Mouse (Mus musculus): ENCODE measurements around the gene Tef.

Gene Tef

GRCm38 (mm10) chr15:81802001-81802890 is at the start of gene Tef:
Gene Tef (plus strand): TSS chr15:81802421.
- DNase-seq, result peak; percentile 100

DNA sequence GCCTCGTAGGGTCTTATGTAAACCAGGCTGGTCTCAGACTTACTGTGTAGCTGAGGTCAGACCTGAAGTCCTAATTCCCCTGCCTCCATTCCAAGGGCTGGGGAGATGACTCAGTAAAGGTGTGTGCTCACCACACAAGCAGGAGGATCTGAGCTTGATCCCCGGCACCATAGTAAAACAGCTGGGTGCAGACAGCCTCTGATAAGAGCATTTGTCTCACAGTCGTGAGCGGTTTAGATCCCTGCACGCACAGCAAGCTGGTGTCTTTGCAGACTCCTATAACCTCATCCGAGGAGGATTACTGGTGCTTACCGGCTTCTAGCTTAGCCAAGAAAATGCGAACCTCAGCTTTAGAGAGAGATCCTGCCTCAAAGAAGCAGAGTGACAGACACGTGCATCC is 48.6 kb upstream of the Tef start:
- no peak for DNase-seq

DNA sequence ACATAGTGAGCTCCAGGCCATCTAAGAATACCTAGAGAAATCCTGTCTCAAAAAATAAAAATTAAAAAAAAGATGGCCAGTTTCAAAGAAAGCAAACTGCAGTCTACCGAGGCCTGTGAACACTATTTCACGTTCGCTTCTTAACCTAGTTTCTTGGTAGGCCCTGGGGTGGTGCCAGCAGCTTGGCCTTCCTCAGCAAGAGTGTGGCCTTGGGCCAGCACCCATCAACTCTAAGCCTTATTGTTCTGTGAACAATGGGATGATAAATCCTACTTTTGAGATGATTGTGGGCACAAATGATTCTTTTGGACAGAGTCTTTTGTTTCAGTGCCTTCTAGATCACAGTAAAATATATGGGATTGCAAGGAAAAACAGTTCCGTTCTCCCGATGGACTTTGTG is 43.5 kb upstream of the Tef start:
- peak; percentile 63 for DNase-seq

DNA sequence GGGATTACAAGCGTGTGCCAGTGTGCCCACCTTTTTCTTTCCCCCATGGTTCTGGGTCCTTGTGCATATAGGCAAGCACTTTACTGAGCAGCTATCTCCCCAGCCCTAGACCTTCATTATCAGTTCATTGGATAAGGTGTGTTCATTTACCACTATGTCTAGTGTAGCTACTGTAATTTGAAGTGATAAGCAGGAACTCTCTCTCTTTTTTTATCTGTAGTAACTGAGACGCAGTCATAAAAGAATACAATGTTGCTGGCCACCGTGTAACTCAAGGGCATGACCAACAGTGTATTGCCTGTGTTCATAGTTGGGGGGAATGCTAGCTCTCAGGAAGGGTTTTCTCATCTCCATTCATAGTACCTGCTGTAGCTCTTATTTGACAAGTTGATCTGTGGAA is 42.7 kb upstream of the Tef start:
- no peak for DNase-seq

DNA sequence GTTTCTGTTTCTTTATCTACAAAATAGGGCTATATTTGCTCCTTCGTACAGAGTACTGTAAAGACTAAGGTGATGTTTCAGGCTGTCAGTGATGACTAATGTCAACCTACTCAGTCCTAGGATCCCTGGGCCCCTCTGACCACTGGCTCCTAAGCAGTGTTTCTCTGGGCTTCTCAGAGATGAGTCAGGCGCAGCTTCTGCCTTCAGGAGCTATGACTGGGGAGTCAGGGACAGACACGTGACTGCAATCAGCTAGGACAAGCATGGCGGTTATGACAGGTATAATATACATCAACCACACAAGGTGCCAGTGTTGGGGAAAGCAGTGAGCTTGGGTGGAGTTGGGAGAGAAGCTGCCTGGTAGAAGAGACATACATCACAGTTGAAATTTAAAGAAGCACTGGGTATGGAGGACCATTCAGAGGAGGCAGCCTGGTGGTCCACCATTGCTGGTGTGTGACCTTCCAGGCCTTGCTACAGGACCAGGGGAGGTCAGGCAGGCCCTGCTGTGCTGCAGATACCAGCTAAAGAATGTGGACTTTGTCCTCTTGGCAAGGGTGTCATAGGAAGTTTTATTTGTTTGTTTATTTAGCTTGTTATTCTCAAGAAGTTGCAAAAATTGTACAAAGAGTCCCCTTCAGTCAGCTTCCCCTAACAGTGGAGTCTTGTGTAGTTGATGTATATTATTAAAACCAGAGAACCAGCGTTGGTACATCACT is 41.7 kb upstream of the Tef start:
- no peak for DNase-seq

DNA sequence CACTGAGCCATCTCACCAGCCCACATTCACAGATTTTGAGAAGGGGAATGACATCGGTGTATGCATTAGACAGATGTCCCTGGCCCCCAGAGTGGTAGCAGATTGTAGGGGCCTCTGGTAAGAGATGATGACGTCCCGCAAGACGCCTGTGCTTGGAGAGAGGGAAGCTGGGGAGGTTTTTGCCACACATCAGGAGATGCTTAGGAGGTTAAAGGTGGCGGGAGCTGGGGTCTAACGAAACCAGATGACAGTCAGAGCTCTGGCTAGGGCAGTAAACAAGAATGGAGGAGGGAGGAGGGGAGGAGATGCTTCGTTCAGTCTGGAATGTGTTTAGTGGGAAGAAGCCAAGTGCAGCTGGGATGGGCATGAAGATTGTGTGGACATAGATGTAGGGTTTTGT is 40.8 kb upstream of the Tef start:
- DNase-seq, result no peak

DNA sequence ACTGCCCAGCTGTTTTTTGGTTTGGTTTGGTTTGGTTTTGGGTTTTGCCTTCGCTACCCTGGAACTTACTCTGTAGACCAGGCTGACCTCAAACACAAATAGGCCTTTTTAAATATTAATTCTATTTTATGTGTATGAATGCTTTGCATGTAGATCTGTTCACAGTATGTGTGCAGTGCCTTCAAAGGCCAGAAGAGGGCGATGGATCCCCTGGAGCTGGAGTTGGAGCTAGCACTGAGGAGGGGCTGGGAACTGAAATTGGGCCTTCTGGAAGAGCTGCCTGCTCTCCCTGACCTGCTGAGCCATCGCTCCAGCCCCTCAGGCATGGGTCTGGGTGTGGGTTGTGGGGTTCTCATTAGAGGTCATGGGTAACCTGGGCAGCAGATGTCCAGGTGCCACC is 40.3 kb upstream of the Tef start:
- DNase-seq, result no peak

- no peak for DNase-seq
Observed at GRCm38 (mm10) chr15:81764573-81764972, 37.6 kb upstream of the Tef start.

DNA sequence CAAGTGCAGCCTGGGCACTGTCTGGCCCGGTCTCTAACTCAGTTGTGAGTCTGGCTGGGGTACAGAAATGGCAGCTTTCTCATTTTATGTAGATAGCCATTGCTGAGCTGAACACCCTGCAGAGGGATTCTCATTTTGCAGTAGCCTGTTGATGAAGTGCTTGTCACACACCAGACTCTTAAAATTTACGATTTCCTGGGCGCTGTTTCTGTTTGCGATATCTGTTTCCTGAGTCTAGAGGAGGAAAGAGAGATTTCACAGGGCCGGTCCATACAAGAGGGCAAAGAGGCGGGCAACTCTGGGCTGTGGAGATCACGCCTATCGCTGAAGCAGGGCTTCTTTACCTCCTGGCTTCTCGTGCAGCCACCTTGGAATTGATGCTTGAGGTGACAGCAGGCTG is 36.6 kb upstream of the Tef start:
- DNase-seq, result no peak

DNA sequence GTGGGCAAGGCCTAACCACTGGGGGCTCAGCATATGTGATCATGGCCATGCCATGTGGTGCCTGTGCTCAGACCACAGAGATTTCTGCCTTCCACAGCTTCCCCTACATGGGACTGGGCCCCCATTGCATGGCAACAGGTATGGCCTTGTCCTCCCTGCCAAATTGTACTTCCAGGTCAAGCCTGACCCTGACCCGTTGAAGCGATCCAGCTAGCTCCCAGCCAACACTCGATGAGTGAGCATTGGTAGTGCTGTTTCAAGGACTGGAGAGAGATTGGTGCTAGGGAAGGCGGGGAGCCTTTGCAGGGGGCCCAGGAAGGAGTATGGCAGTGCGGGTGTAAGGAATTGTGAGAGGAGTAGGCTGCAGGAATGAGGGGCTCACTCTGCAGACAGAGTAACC is 35.8 kb upstream of the Tef start:
- no peak for DNase-seq

DNA sequence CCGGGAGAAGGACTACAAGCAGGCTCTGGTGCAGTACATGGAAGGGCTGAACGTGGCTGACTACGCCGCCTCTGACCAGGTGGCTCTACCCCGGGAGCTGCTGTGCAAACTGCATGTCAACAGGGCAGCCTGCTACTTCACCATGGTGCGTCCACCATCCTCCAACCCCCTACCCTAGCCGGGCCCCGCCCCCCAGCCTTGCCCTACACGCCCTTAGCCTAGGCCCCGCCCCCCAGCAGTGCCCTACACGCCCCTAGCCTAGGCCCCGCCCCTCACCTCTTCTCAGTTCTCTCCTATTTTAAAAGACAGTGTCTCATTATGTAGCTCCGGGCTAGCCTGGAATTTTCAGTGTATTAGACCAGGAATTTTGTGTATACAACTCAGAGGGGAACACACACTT is 33.2 kb upstream of the Tef start:
- no peak for DNase-seq

- DNase-seq, result no peak
Observed at GRCm38 (mm10) chr15:81772431-81773120, 29.6 kb upstream of the Tef start.

DNA sequence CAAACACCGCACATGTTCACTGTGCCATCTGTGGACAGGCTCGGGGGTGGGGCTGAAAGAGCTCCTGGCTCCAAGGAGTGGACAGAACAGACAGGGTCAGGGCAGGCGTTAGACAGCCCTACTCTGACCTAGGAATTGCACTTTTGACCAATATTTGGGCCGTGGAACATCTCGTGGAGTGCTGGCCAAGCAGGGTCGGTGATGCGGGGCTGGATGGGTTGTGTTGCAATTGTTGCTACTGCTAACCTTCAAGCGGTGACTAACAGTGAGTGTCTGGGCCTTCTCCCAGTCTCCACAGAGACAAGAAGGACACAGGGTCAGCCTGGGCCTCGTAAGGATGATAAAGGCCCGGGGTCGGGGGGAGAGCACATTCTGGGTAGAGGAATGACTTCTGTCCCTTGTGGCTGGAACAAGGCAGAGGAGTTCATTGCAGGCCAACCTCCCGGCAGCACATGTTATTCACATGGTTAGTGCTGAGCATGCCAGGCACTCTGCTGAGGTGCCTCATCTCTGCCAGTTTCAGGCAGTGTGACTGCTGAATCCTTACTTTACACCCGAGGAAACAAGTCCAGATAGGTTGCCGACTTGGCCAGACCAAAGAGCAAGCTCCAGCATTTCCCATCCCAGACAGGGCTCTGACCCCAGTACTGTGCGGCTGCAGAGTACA is 27.6 kb upstream of the Tef start:
- DNase-seq, result peak; percentile 67

DNA sequence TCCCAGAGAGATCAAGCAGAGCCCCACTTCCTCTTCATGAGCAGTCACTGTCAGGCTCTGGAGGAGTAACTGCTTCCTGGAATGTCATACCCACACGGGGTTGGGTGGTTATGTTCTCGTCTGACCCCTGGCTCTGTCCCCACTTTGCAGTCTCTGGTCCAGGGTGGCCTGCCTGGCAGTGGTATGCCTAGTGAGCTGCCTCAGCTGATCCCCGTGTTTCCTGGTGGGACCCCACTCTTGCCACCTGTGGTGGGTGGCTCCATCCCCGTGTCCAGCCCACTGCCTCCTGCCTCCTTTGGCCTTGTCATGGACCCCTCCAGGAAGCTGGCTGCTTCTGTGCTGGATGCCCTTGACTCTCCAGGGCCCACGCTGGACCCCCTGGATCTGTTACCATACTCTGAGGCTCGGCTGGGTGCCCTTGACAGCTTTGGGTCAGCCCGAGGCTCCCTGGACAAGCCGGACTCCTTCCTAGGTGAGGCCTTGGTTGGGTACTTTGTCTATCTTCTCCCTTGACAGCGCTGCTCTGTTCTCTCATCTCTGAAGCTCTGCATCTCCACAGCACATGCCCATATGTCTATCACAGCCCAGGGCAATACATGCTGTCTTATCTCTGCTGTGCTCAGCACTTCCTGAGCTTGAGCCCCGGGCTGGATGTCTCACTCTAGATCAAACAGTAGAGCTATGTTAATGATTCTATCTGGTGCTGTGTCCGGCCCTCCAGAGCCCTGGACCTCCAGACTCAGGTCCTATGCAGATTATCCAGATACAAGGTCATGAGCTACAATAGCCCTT is 25.4 kb upstream of the Tef start:
- DNase-seq, result no peak

GRCm38 (mm10) chr15:81781816-81782215 is 20.4 kb upstream of the Tef start:
- peak; percentile 81 for DNase-seq

GRCm38 (mm10) chr15:81784762-81785161 is 17.5 kb upstream of the Tef start:
- DNase-seq, result no peak

DNA sequence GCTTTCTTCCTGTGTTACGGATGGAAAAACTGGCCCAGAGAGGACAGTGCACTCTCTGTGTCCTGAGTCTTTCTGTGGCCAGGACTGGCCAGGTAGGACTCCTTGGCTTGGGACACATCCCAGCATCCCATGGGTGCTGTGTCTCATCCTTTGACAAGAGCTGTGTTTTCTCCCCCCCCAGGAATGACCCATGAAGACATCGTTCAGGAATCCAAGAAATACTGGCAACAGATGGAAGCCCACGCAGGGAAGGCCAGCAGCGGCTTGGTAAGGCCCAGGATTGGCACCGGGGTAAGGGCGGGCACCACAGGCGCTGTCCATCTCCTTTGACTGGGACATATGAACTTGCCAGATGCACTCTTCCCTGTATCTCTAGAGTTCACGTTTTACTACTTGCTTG is 16.5 kb upstream of the Tef start:
- peak; percentile 73 for DNase-seq

GRCm38 (mm10) chr15:81787525-81787924 is 14.7 kb upstream of the Tef start:
- no peak for DNase-seq

DNA sequence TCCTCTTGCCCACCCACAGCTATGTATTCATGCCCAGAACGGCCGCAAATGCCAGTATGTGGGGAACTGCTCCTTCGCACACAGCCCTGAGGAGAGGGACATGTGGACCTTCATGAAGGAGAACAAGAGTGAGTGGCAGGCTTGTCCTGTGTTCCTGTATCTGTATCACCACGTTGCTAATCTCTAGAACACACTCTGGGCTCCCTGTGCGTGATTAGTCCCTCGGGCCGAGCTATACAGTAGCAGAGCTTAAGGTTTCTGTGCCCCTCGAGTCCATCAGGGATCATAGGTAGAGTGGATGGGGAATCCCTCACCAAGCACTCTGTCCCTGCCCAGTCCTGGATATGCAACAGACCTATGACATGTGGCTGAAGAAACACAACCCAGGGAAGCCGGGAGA is 9.8 kb upstream of the Tef start:
- no peak for DNase-seq

DNA sequence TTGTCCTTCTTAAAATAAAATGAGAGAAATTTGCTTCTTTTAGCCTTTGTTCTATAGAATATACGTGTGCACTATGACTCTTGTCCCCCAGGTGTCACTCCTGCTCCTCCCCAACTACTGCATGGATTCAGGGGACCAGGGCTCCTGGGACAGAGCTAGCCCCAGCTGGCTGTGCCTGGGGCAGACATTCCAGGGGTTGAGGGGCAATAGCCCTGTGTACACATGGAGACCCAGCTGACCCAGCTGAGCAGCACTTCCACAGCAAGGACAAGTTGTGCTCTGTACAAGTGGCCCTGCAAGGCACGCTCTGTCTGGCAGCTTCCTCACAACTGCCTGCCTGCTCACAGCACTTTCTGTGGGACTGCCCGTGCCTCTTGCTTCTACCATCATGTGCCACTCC is 6.0 kb upstream of the Tef start:
- DNase-seq, result no peak

DNA sequence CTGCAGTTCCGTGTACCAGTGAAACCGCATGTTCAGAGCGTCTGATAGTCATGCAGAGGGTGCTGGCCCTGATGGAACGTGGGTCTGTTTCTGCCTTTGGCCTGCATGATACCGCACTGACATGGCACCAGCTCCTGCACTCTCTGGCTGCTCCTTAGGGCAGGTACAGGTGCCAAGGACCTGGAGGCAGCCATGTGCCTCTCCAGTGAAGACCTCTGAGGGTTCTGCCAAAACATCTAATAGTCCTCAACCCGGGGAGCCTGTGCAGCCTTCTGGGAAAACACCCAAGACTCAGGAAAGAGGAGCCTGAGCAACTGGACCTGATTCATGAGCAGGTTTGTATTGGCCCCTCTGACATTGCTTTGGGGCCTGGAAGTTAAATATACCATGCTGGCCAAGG is 4.4 kb upstream of the Tef start:
- no peak for DNase-seq

DNA sequence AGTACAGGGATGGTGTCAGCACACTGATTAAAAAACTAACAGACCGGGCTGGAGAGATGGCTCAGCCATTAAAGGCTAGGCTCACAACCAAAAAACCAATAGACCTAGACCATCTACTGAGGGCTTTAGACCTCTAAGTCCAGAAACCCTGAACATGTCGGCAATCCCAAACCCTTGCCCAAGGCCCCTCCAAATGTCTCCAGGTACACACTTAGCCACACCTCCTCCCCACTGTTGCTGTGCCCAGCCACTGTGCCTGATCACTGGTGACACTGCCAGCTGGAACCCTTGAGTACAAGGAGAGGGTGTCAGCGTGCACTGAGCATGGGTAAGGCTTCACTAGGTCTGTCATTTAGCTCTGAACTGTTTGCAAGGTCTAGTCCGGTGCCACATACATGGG is 3.8 kb upstream of the Tef start:
- DNase-seq, result no peak
